Mouse (Mus musculus) cerebellum, postnatal 36 days (tissue): Measurements from ENCODE around the gene Oscp1.
A peak's percentile ranks its signal among the peaks of the same experiment; 100 is the strongest.

Experiments
- DNase-seq, 2 experiments: peaks; one replicate each; pipeline ENCODE4 v3.0.0; 2021 to 2022; ENCODE audit warnings: mixed read lengths in 2 of 2

Gene Oscp1

GRCm38 (mm10) chr4:126058134-126058996 is at the start of gene Oscp1:
TSS of gene Oscp1 (plus strand) at chr4:126058565.
- DNase-seq = peak; percentile 86 to 90

GRCm38 (mm10) chr4:126017676-126018332 is 40.6 kb upstream of the Oscp1 start:
- DNase-seq = no peak

- no peak for DNase-seq
Measured at GRCm38 (mm10) chr4:126018966-126019538, 39.3 kb upstream of the Oscp1 start.

GRCm38 (mm10) chr4:126024303-126024900 is 34.0 kb upstream of the Oscp1 start, which contains the start of gene Csf3r:
TSS of gene Csf3r (plus strand) at chr4:126024550.
- no peak for DNase-seq

- DNase-seq = no peak
Measured at GRCm38 (mm10) chr4:126025801-126026200, 32.6 kb upstream of the Oscp1 start.

- no peak for DNase-seq
Measured at GRCm38 (mm10) chr4:126027980-126028379, 30.4 kb upstream of the Oscp1 start.

- DNase-seq = no peak
Measured at GRCm38 (mm10) chr4:126029042-126029441, 29.3 kb upstream of the Oscp1 start.

GRCm38 (mm10) chr4:126030705-126031104 is 27.7 kb upstream of the Oscp1 start:
- DNase-seq = no peak

- no peak for DNase-seq
Measured at GRCm38 (mm10) chr4:126035413-126035812, 23.0 kb upstream of the Oscp1 start.

- DNase-seq = peak; percentile 81 to 86
Measured at GRCm38 (mm10) chr4:126046851-126047585, 11.3 kb upstream of the Oscp1 start, which contains the start of gene Mrps15. TSS of gene Mrps15 (plus strand) at chr4:126046925.

- DNase-seq = no peak
Measured at GRCm38 (mm10) chr4:126051617-126052016, 6.7 kb upstream of the Oscp1 start.

GRCm38 (mm10) chr4:126057207-126058133 is 895 bp upstream of the Oscp1 start:
- DNase-seq = no peak

- no peak for DNase-seq
Measured at GRCm38 (mm10) chr4:126058997-126059362, 615 bp downstream of the Oscp1 start.

GRCm38 (mm10) chr4:126062856-126063255 is 4.5 kb downstream of the Oscp1 start:
- DNase-seq = peak; percentile 29 to 32

- DNase-seq = no peak
Measured at GRCm38 (mm10) chr4:126065241-126065640, 6.9 kb downstream of the Oscp1 start.

- DNase-seq = peak; percentile 41 to 47
Measured at GRCm38 (mm10) chr4:126067401-126068077, 9.2 kb downstream of the Oscp1 start.

- DNase-seq = no peak
Measured at GRCm38 (mm10) chr4:126068842-126069241, 10.5 kb downstream of the Oscp1 start.

- no peak for DNase-seq
Measured at GRCm38 (mm10) chr4:126077833-126078232, 19.5 kb downstream of the Oscp1 start.

- DNase-seq = no peak
Measured at GRCm38 (mm10) chr4:126079266-126079665, 20.9 kb downstream of the Oscp1 start.

GRCm38 (mm10) chr4:126081601-126082000 is 23.2 kb downstream of the Oscp1 start:
- DNase-seq = no peak

- DNase-seq = no peak
Measured at GRCm38 (mm10) chr4:126083021-126083420, 24.7 kb downstream of the Oscp1 start.
